Mouse (Mus musculus) gastrocnemius, postnatal 36 days (tissue): Measurements from ENCODE around the gene Eef2. TPM values are rescaled to one million over a fixed set of nuclear protein-coding genes. Genes with fewer than 3 reads are reported as not detected.
"Not testable (repeated sequence)": the region's sequence is repeated elsewhere in the genome, so short reads cannot be mapped to it uniquely, and the experiment has no call there.

Experiments
- DNase-seq, 2 experiments: peaks; one replicate each; pipeline ENCODE4 v3.0.0; 2022
- intact Hi-C: fragments of 180-260 bp; cut with DNase I; formaldehyde crosslinking; loops from one replicate; pipeline ENCODE4 v1.15.1; 2025
- total RNA-seq, 2 experiments: library from RNA; stranded (reverse); gene quantifications; 2 replicates each; pipeline ENCODE4 v1.2.3; 2021

The Eef2 gene
- total RNA-seq, 2 experiments from 2014 or later: 880 to 957 TPM

- DNase-seq: no peak
- intact Hi-C loops: loop anchor here (5.0 kb wide), 1 partner anchor 303 kb away; no protein-coding TSS in a partner anchor
Measured at GRCm38 (mm10) chr10:81144667-81145066, 31.8 kb upstream of the Eef2 start.

DNA sequence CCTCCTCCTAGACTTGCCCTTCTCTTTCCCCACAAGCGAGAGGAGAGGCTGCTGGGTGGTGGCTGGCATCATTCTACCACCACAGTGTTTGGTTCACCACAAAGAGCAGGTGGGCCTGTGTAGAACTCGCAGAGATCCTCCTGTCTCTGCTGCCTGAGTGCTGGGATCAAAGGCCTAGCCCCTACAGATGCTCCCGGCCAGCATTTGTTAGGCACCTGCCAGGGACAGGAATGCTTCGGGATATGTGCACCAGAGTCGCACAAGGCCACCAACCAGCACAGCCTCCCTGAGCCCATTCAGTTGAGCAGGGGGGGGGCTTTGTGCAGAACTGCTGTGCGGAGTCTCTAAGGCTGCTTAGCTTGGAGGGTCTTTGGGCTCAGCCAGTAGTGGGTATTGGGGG is 31.1 kb upstream of the Eef2 start:
- DNase-seq: no peak
- intact Hi-C loops: loop anchor here (5.0 kb wide), 1 partner anchor 302 kb away; no protein-coding TSS in a partner anchor

DNA sequence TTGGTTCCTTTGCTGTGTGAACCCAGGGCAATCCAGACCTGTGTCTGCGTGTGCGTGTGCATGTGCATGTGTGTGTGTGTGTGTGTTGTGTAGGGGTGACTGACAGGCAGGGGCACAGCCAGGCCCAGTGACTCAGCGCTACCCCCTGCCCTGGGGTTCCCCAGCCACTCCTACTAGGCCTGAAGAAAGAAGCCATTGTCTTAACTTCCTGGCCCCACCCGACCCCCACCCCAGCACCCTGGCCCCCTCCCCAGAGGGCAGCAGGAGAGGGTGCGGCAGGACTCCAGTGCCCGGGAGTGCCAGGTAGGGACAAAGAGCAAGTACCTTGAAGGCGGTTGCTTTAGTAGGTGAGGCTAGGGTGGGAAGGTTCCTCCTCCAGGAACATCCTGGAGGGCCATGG is 30.7 kb upstream of the Eef2 start:
- no peak for DNase-seq
- intact Hi-C loops: loop anchor here (5.0 kb wide), 1 partner anchor 302 kb away; no protein-coding TSS in a partner anchor

- intact Hi-C loops: loop anchor here (5.0 kb wide), 1 partner anchor 301 kb away; no protein-coding TSS in a partner anchor
- DNase-seq: no peak
Measured at GRCm38 (mm10) chr10:81146296-81146695, 30.1 kb upstream of the Eef2 start.

GRCm38 (mm10) chr10:81151261-81151660 is 25.2 kb upstream of the Eef2 start:
- intact Hi-C loops: no loop called here
- DNase-seq: no peak

GRCm38 (mm10) chr10:81152609-81153008 is 23.8 kb upstream of the Eef2 start:
- DNase-seq: no peak
- intact Hi-C loops: no loop called here

DNA sequence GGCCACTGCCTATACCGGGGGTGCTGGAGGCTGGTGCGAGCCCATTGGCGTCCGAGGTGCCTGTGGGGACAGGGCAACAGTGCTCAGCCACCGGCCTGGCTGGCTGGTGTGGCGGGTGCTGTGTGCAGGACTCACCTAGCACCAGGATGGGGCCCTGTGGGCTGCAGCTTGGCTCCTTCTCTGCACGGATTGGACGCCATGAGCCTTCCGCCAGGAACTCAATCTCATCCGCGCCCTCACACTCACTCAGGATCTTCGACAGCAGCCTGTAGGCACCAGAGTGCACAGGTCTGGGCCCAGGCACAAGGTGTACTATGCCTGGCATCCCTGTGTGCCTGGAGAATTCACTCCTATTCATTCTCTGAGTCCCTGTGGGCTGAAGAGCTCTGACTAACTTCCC is 22.1 kb upstream of the Eef2 start:
- intact Hi-C loops: no loop called here

DNA sequence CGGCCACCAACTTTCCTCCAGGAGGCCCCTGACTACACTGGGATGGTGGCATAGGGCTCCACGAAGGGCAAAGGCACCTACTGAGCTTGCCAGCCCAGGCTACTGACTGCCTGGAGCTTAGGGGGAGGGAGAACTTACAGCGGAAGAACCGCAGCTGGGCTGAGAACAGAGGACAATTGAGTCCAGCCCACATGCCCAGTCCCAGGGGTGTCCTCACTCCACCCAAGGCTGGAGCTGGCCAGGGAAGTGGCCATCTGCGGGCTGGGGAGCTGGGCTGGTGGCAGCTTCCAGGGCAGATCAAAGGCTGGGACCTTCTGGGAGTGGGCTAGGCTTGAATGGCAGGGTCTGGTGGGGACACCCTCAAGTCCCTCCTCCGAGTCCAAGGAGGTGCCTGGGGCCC is 21.7 kb upstream of the Eef2 start:
- no peak for DNase-seq
- intact Hi-C loops: no loop called here

More for the DNA sequence above, 22.1 kb upstream of the Eef2 start:
- no peak for DNase-seq

GRCm38 (mm10) chr10:81161602-81162317 is 14.7 kb upstream of the Eef2 start:
- intact Hi-C loops: no loop called here
- DNase-seq: no peak

- no peak for DNase-seq
- intact Hi-C loops: no loop called here
Measured at GRCm38 (mm10) chr10:81162318-81162652, 14.1 kb upstream of the Eef2 start.

DNA sequence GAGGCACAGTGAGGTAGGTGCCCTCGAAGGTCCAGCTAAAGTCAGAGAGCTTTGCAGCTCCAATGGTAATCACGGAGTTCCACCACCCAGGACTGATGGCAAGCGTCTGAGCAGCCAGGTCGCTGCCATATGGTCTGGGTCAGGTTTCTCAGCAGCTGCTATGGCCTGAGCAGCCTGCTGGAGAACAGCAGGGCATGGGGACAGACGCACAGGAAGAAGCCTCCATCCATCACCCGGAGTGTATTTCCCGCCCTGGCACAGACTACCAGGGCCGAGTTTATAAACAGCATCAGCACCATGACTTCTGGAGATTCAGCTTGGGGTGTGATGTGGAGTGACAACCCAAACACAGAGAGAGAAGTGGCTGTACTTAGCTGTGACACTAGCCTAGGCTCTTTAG is 11.3 kb upstream of the Eef2 start:
- no peak for DNase-seq
- intact Hi-C loops: no loop called here

DNA sequence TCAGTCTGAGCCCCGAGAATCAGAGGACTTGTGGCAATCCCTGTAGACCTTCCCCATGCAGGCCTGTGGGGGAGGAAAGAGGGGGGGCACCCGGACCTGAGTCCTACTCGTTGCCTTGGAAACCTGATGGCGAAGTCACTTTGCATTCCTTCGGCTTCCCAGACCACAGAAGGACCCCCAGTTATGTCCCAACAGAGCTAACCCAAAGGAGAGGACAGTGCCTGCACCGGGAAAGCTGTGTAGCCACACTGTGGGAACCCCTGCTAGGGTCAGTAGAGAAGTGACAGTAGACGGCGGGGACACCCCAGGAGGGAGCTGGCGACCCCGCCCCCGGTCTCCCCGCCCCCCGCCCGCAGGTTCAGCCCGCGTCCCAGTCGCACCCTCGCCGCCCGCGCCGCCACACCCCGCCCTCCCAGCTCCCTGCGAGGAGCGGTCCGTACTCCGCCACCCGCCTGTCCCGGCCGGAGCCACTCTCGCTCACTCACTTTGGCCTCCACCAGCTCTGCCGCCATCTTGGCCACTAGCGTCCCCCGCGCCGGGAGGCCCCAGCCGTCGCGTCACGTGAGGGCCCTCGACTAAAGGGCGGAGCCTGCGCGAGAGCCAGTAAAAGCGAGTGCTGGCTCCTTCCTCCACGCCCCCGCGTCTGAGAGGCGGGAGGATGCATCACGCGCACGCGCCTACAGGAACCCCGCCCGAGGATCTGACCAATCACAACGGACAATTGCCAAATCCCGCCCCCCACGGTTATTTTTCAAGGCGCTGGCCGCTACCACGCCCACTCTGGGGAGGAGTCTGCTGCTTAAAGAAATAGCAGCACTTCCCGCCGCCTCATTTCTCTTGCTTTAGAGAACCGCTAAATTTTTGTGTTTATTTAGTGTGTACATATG is 9.0 kb upstream of the Eef2 start, which contains the start of gene Pias4:
TSS of gene Pias4 (minus strand) at position 724 of the 887 bp plus-strand sequence.
- intact Hi-C loops: no loop called here
- DNase-seq: peak; percentile 100

GRCm38 (mm10) chr10:81168087-81168431 is 8.4 kb upstream of the Eef2 start:
- intact Hi-C loops: no loop called here
- DNase-seq: no peak

DNA sequence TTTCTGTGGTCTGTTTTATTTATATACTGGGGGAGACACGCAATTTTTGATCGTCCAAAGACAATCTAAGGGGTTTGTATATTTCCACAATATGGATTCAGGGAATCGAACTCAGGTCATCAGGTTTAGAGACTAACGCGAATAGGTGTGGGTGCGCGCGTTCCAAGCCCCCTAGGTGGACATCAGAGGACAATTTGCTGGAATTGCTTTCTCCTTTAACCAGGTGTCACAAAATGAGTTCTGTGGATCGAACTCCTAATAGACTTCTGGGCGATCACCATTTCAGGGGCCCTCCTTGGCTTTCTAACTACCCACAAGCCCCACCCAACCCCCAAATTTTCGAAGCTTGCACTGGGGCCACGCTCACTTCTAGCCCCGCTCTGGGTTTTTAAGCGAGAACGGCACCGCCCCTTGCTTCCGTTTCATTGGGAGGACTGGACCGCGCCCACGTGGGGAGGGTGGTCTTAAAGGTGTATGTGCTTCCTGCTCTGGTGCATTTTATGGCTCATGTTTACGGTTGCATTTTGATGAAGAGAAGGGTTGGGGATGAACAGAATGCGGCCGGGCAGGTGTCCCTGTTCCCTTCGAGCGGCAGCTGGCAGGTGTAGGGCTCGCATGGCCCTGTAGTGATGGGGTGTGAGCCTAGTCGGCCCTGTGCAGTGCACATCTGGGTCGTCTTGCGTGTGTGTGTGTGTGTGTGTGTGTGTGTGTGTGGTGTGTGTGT is 7.7 kb upstream of the Eef2 start:
- DNase-seq: peak; percentile 76 to 84
- intact Hi-C loops: no loop called here

- intact Hi-C loops, DNase-seq: not testable (repeated sequence)
Measured at GRCm38 (mm10) chr10:81169411-81169900, 7.0 kb upstream of the Eef2 start.

DNA sequence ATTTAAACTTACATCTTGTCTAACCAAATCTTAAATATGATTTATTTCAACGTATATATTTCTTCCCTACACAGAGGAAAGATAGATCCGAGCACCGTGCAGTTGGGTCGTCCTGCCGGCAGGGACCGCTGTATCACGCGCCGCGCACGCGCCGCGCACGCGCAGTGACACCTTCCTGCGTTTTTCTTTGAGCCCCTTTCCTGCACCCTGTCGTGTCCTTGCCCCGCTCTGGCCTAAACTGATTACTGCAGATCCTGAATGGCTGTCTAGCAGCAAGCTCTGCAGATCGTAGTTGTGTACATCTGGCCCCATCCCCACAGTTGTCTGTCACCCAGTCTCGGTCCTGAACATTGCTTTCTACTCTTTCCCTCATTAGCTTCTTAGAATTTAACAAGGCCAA is 3.3 kb upstream of the Eef2 start:
- DNase-seq: peak; percentile 76 to 79
- intact Hi-C loops: loop anchor here (5.0 kb wide), 1 partner anchor 36 kb away; the partner anchor contains the start of gene Zbtb7a

- intact Hi-C loops: loop anchor here (5.0 kb wide), 2 partner anchors 37 to 87 kb away; partner anchors contain the start of gene Zbtb7a
- peak; percentile 79 to 88 for DNase-seq
Measured at GRCm38 (mm10) chr10:81174617-81175344, 1.6 kb upstream of the Eef2 start.

DNA sequence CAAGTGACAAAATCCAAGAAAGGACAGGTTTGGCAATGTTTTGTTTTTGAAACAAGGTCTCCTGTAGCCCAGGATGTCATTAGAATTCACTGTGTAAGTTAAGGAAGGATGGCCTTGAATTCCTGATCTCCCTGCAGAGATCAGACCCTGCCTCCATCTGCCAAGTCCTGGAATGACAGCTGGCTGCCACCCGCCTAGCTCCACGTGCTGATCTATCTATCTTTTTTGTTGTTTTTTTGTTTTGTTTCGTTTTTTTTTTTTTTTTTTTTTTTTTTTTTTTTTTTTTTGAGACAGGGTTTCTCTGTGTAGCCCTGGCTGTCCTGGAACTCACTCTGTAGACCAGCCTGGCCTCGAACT is 1.1 kb upstream of the Eef2 start:
- intact Hi-C loops: loop anchor here (5.0 kb wide), 1 partner anchor 88 kb away; no protein-coding TSS in a partner anchor
- not testable (repeated sequence) for DNase-seq

DNA sequence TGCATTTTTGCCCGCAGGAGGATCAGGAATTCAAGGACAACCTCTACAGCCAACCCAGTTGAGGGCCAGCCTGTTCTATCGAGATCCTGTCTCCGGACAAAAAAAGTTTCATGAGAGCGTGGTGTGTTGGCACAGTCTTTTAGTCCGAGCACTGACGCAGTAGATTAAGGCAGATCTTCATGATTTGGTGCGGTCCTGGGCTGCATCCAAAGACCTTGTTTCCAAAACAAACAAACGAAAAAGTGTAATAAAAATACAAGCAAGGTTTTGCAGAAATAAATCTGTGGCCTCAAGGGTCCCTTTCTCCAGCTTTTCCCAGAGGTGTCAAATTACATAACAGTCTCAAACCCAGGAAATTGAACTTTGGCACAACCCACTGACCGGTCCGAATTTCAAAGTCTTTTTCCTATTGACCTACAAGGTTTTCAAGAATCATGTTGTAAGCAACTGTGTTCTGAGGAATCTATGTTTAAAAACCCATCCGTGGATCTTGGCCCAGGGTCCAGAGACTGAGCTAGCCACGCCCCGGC is 430 bp upstream of the Eef2 start:
- intact Hi-C loops: loop anchor here (5.0 kb wide), 1 partner anchor 89 kb away; no protein-coding TSS in a partner anchor
- DNase-seq: peak in 1 of 2 experiments; percentile 49
